Mouse (Mus musculus) ES-E14 (cell line): ENCODE measurements around the gene Cib1. TPM values are rescaled to one million over a fixed set of nuclear protein-coding genes. Genes with fewer than 3 reads are reported as not detected.

Source experiments
- DNase-seq: peaks from one replicate; pipeline ENCODE4 v3.0.0-alpha.2; 2013; ENCODE audit warnings: low read depth, low spot score
- H3K27ac ChIP-seq: 2 replicates; pipeline ENCODE4 v1.5.1; 2012; ENCODE audit warnings: low read depth, mild to moderate bottlenecking, low read length, moderate library complexity, mixed read lengths; ENCODE audit not compliant: poor library complexity, insufficient read depth, severe bottlenecking
- H3K36me3 ChIP-seq: 2 replicates; pipeline ENCODE4 v1.6.1; 2012; ENCODE audit warnings: mild to moderate bottlenecking, low read length, moderate library complexity, mixed read lengths; ENCODE audit not compliant: control insufficient read depth, poor library complexity, insufficient read depth, severe bottlenecking
- H3K4me1 ChIP-seq, 2 experiments: fragments of 150-350 bp in 1 of 2; sonication (generic) in 1 of 2; 2 replicates each; pipeline ENCODE4 v1.6.1; 2012; ENCODE audit warnings: low read length in 2 of 2, mild to moderate bottlenecking in 1 of 2, mixed read lengths in 1 of 2; ENCODE audit not compliant: control insufficient read depth in 2 of 2, insufficient read depth in 2 of 2, poor library complexity in 1 of 2
- H3K4me3 ChIP-seq, 2 experiments: fragments of 150-350 bp in 1 of 2; sonication (generic) in 1 of 2; 2 replicates each; pipeline ENCODE4 v1.5.1; 2012; ENCODE audit warnings: low read length in 2 of 2, low read depth in 1 of 2, mild to moderate bottlenecking in 1 of 2, mixed read lengths in 1 of 2; ENCODE audit not compliant: insufficient read depth in 1 of 2, poor library complexity in 1 of 2, severe bottlenecking in 1 of 2
- H3K9ac ChIP-seq: 2 replicates; pipeline ENCODE4 v1.6.1; 2012; ENCODE audit warnings: low read depth, mild to moderate bottlenecking, low read length, mixed read lengths; ENCODE audit not compliant: poor library complexity, insufficient read depth, severe bottlenecking
- H3K9me3 ChIP-seq: fragments of 150-350 bp; sonication (generic); 2 replicates; pipeline ENCODE4 v1.6.1; 2012; ENCODE audit warnings: low read depth, mild to moderate bottlenecking, low read length; ENCODE audit not compliant: control insufficient read depth, insufficient read depth
- CHD2 ChIP-seq: IDR thresholded peaks from 2 replicates; pipeline ENCODE4 v1.6.1; 2014; ENCODE audit warnings: mild to moderate bottlenecking, low read depth, low read length, inconsistent platforms
- HCFC1 ChIP-seq: IDR thresholded peaks from 2 replicates; pipeline ENCODE4 v1.6.1; 2012; ENCODE audit warnings: low read length, inconsistent platforms, borderline replicate concordance; ENCODE audit not compliant: insufficient read depth
- MAFK ChIP-seq: IDR thresholded peaks from 2 replicates; pipeline ENCODE4 v1.6.1; 2014; ENCODE audit warnings: mild to moderate bottlenecking, low read depth, low read length, inconsistent platforms; ENCODE audit not compliant: insufficient read depth
- ZC3H11A ChIP-seq: IDR thresholded peaks from 2 replicates; pipeline ENCODE4 v1.6.1; 2012; ENCODE audit warnings: low read depth, mild to moderate bottlenecking, inconsistent platforms, low read length, borderline replicate concordance
- ZNF384 ChIP-seq: IDR thresholded peaks from 2 replicates; pipeline ENCODE4 v1.6.1; 2012; ENCODE audit warnings: low read depth, low read length, inconsistent platforms
- in situ Hi-C, 2 experiments: fragments of 600-800 bp; cut with MboI; formaldehyde crosslinking; loops; one replicate each; pipeline ENCODE4 v1.15.1; 2025; ENCODE audit warnings: low sequenced_read_pairs in 2 of 2, inconsistent platforms in 1 of 2; ENCODE audit not compliant: unreplicated experiment in 2 of 2
- total RNA-seq: library from RNA; depleted of rRNA; stranded (reverse); fragments of 300-350 nt; gene quantifications from 2 replicates; pipeline ENCODE4 v1.2.3, GENCODE M21; 2012

Gene Cib1
- total RNA-seq, 1 experiment, result 59.7 TPM

GRCm38 (mm10) chr7:80198863-80199262 lies 33.8 kb downstream of the Cib1 start:
- in situ Hi-C loops, result no loop called here
- no peak for DNase-seq
- H3K4me3 ChIP-seq, result peak overlapping the region; percentile 92 to 96
- peaks cover 10 to 40% of the 10 kb centered on the region in 2 experiments for H3K4me1 ChIP-seq
- peak overlapping the region; percentile 85 for H3K9ac ChIP-seq
- H3K36me3 ChIP-seq, result peaks cover 27% of the 10 kb centered on the region
- peak overlapping the region; percentile 92 for H3K27ac ChIP-seq
- H3K9me3 ChIP-seq, result no peaks in the 10 kb centered on the region
- TF ChIP-seq HCFC1 (no peak), CHD2 (no peak)

- Histone ChIP-seq H3K4me1 (peaks cover 10 to 38% of the 10 kb centered on the region in 2 experiments), H3K36me3 (peaks cover 22% of the 10 kb centered on the region), H3K4me3 (peak overlapping the region; percentile 92 to 96), H3K9ac (peak overlapping the region; percentile 85), H3K9me3 (no peaks in the 10 kb centered on the region), H3K27ac (peak overlapping the region; percentile 92)
- in situ Hi-C loops, result no loop called here
- peak; percentile 72 for DNase-seq
- TF ChIP-seq CHD2 (no peak), HCFC1 (0 out of 2 replicates have a peak, but pooled peaks have one; percentile 11)
Observed at GRCm38 (mm10) chr7:80197941-80198778, 34.5 kb downstream of the Cib1 start.

- no peak for DNase-seq
- Histone ChIP-seq H3K36me3 (peaks cover 14% of the 10 kb centered on the region), H3K27ac (peak overlapping the region; percentile 92; the same call in 1 of the 2 replicates), H3K9ac (peak overlapping the region; percentile 85; the same call in 1 of the 2 replicates), H3K9me3 (no peaks in the 10 kb centered on the region), H3K4me3 (peak overlapping the region; percentile 92 to 96), H3K4me1 (peaks cover 12 to 31% of the 10 kb centered on the region in 2 experiments)
- in situ Hi-C loops, result no loop called here
- TF ChIP-seq MAFK, result no peak
- TF ChIP-seq ZNF384, result no peak
- no peak for TF ChIP-seq ZC3H11A
- TF ChIP-seq CHD2, result no peak
Observed at GRCm38 (mm10) chr7:80197371-80197770, 35.2 kb downstream of the Cib1 start.

GRCm38 (mm10) chr7:80195576-80196263 lies 36.9 kb downstream of the Cib1 start:
- no peak overlapping the region for H3K4me3 ChIP-seq
- peaks cover 8 to 28% of the 10 kb centered on the region in 2 experiments; a peak in 3 of 4 replicates for H3K4me1 ChIP-seq
- DNase-seq, result no peak
- H3K9ac ChIP-seq, result no peak overlapping the region
- H3K27ac ChIP-seq, result no peak overlapping the region
- TF ChIP-seq MAFK (no peak), ZNF384 (no peak), CHD2 (no peak), ZC3H11A (no peak), HCFC1 (no peak)
- in situ Hi-C loops, result no loop called here
- H3K9me3 ChIP-seq, result no peaks in the 10 kb centered on the region
- H3K36me3 ChIP-seq, result peaks cover 4% of the 10 kb centered on the region
